Mouse (Mus musculus) lung, adult 2 months (tissue): ENCODE data around the gene Zfp384.

ENCODE experiments used
- CTCF ChIP-seq: fragments of 200-500 bp; IDR thresholded peaks from 2 replicates; pipeline ENCODE4 v1.5.1; 2011; ENCODE audit warnings: mild to moderate bottlenecking, low read length, control low read depth; ENCODE audit not compliant: insufficient read depth
- POLR2A ChIP-seq: fragments of 200-500 bp; IDR thresholded peaks from 2 replicates; pipeline ENCODE4 v1.6.1; 2011; ENCODE audit warnings: low read depth, mild to moderate bottlenecking, control low read depth, low read length, borderline replicate concordance; ENCODE audit errors: extremely low read depth

DNA sequence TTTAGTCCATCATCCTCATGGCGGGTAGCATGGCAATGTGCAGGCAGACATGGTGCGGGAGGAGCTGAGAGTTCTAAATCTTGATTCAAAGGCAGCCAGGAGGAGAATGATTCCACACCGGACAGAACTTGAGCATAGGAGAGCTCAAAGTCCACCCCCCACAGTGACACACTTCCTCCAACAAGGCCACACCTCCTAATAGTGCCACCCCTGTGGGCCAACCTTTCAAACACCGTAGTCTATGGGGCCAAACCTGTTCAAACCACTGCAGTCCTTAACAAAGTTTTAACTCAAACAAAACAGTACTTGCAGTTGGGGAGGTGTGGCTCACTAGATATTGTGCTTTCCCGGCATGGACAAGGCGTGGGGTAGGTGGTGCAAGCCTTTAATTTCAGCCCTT lies 55.0 kb downstream of the Zfp384 start:
- no peak for TF ChIP-seq POLR2A
- TF ChIP-seq CTCF, result no peak
